Mouse (Mus musculus) forelimb bud, embryonic 11.5 days (tissue): ENCODE measurements around the gene Galnt10.
A peak's percentile ranks its signal among the peaks of the same experiment; 100 is the strongest.

Source experiments
- DNase-seq: peaks from one replicate; pipeline ENCODE4 v3.0.0-alpha.2; 2012; ENCODE audit warnings: low read depth, low spot score

Galnt10 gene

DNA sequence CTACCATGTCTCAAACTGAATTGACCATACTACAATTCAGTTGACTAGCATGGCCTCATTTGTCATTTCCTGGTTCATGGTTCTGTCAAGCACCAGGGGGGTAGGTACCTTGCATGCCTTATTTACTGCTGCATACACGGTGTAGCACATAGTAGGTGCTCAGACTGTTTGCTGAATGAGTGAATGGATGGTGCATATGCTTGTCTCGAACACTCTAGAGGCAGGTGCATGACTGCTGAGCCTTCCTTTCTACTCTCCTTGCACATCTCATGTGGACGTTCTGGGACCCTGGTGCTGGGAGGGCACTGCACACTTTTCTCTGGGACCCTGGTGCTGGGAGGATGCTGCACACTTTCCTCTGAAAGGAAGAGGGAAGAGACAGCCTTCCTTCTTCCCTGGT, 13.0 kb downstream of the Galnt10 start:
- DNase-seq, result no peak

DNA sequence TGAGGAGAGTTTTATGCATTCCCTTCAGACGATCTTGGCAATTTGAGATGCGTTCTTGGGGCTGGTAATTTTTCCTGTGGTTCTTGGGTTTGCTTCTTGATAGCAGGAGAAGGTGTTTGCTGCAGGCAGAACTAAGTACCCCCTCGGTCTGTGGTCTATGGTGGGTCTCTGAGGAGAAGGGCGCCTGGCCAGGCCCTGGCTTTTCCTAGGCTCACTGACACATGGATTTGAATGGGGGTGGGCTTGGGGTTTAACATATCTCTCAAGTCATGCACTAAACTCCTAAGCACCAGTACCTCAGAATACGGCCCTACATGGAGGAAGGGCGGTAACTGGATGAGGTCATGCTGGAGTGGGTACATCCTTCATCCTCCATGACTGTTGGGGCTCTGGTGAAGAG, 13.5 kb downstream of the Galnt10 start:
- no peak for DNase-seq

DNA sequence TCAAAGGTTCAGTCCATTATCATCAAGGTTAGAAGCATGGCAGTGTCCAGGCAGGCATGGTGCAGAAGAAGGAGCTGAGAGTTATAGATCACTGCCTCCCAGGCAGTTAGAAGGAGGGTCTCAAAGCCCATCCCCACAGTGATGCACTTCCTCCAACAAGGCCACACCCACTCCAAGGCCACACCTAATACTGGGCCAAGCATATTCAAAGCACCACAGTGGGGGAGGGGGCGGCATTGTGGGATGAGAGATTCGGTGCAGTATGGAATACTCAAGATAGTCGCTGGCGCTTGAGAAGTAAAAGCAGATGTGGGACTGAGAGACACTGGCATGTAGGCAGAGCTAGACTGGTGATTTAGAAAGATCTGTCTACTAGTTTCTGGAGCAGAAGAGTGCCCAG, 14.9 kb downstream of the Galnt10 start:
- DNase-seq, result no peak

DNA sequence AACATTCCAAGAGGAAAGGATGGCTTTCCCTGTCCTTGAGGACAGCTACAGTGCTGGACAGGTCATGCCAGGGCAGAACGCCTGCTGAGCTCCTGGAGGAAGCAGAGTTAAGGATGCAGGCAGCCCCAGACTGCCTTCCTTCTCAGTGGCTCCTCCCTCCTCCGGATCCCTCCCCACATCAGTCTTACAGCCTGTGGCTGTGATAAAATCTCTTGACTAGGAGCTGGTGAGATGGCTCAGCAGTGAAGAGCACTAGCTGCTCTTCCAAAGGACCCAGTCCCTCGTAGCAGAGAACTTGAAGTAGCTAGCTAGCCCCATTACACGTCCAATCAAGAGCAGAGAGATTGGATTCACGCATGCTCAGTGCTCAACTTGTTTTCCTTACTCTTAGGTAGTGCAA, 15.6 kb downstream of the Galnt10 start:
- DNase-seq, result no peak

DNA sequence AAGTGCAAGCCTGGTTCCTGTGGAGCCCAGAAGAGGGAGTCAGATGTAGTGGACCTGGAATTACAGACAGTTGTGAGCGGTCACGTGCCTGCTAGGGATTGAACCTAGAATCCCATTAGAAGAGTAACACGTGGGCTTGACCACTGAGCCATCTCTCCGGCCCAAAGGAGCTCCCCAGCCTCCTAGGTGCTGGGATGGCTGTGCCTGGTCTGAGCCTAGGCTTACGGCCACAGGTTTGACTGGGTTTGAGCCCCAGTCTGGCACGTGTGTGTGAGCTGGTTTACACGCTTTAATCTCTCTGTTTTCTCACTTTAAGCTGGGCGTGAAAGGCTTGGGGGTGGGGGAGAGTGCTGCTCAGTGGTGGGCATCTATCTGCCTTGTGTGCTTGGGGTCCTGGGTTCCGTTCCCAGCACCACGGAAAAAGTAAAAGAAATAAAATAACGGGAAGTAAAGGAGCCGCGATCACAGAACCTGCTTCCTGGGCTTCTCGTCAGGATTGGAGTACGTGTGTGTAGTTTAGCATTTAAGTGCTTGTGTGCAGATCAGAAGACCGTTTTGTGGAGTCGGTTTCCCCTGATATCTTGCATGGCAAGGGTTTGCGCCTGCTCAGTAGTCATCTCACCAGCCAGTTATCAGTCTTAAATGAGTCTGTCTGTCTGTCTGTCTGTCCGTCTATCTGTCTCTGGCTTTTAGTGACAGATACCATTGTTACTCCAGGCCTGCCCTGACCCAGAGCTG, 16.4 kb downstream of the Galnt10 start:
- DNase-seq, result no peak

DNA sequence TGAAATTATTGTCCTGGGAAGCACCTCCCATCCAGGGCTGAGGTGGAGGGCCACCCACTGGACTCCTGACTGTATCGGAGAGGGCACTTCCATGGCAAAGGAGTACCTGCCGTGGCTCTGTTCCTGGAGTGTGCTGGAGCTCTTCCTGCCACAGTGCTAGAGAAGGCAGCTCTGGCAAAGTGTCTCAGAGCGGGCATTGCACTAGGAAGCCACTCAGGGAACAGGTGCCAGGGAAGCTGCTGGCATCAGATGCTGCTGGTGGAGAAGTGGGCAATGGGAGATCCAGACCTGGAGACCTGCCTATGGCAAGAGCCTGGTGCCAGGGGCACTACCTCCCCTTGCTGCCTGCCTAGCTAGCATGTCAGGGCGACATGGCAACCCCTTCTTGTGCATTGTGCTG, 17.0 kb downstream of the Galnt10 start:
- DNase-seq, result no peak

DNA sequence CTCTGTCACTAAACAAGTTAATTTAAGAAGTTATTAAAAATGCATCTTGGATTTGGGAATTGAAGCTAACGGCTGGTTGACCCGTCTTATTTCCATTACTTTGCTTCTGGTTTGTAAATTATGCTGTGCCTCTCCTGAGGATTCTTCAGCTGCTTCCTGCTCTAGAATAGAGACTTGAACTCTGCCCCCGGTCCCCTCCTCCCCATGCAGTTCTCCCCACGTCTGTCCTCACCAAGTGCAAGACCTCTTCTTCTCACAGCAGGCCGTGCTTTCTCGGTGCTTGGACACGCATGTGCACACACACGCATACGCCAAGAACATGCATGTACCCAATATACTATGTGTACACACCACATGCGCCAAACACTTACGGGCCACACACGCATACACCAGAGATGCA, 18.0 kb downstream of the Galnt10 start:
- DNase-seq, result no peak

DNA sequence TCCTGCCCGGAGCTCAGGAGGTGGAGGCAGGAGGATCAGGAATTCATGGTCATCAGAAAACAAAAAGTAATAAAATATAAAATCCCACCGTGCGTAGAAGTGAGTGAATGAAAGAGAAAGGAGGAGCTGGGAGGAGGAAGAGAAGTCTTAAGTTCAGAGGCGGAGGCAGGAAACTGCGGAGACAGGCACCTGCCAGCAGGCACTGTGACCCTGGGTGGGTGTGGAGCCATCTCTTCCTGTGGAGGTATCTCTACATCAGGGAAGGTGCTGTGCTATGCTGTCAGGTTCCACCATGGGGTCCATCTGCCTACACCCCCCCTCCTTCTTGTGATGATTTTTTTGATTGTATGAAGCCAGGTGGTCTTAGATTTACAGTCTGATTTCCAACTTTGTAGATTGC, 19.5 kb downstream of the Galnt10 start:
- DNase-seq, result no peak

DNA sequence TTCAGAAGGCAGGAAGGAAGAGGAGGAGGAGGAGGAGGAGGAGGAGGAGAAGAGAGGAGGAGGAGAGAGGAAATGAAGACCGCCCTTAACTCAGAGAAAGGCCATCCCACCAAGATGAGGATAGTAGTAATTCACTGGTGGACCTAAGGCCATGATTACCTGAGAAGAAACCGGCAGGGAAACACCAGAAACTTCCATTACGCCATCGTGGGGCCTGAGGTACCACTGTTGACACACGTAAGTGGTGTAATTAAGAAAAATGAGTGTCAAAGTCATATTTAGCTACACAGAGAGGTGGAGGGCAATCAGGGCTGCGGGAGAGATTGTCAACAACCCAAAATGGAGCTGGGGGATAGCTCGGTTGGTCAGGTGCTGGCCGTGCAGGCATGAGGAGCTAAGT, 23.0 kb downstream of the Galnt10 start:
- no peak for DNase-seq

DNA sequence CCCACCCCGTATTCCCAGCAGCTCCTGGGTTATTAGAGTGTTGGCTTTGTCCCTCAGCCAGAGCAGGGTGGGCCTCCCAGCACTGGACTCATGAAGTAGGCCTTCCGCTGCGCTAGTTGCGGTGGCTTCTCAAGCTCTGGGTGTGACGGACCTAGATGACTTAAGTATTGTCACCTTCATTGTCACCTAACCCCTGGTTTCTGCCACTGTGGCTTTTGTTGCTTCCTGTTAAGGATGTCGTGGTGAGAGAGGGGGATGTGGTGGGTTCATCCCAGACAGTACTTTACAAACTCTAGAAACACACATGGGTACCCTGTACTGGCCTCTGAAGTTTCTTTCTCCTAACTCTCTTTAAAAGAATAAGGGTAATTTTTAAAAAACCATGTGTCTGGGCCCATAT, 24.3 kb downstream of the Galnt10 start:
- DNase-seq, result no peak

DNA sequence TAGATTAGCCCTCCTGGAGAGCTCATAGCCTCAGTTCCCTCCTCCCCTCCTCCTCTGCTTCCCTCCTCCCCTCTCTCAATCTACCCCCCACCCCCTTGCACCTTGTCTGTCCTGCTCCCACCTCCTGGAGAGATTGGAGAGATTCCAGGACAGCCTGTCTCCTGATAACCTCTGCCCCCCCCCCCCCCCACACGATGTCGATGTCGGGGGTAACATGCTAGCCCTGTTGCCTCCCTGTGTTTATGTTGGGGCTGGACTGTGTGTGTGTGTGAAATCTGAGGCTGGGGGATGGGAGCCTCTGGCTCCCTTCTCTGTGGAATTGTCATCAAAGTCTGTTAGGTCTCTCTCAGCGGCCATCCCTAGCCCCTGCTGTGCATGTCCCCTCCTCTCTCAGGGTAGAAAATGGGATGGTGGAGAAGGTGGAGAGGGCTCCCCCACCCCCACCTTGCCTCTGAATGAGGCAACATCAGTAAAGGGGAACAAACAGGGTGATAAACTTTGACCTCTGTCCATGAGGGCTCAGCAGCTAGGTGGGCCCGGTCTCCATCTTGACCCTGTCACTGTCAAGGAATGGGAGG, 26.0 kb downstream of the Galnt10 start:
- DNase-seq, result no peak

DNA sequence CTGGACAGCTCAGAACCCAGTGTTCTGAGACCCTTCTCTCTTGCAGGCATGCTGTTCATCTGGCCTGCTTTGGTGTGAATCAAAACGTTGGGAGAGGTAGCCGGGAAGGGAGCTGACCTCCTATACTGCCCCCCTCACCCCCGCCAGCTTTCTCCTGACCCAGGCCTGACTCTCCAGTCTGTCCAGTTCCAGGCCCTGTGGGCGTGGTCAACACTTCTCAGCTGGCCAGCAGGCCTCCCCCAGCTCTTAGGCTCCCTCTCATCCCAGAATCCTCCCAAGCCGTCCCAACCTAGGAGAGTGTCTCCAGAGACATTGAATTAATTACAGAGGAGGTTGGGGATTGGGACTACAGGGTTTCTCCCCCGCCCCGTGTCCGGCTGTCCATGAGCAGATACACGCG, 26.6 kb downstream of the Galnt10 start:
- DNase-seq, result no peak

DNA sequence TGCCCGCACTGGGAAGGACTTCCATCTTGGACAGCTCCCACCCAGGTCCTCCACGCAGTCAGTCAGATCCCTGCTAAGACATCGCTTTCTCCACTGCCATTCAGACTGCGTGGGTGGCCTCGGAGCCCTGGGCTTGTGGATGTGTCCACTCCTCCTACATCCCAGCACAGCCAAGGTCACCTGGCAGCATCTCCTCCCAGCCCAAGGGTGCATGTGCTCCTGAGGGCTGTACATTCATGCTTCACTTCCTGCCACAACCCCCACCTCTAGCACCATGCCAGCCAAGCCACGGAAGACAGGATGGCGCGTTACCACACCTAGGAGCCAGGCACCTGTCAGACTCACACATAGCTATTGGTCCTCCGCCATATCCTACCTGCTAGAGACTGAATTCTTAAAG, 27.8 kb downstream of the Galnt10 start:
- DNase-seq, result no peak

DNA sequence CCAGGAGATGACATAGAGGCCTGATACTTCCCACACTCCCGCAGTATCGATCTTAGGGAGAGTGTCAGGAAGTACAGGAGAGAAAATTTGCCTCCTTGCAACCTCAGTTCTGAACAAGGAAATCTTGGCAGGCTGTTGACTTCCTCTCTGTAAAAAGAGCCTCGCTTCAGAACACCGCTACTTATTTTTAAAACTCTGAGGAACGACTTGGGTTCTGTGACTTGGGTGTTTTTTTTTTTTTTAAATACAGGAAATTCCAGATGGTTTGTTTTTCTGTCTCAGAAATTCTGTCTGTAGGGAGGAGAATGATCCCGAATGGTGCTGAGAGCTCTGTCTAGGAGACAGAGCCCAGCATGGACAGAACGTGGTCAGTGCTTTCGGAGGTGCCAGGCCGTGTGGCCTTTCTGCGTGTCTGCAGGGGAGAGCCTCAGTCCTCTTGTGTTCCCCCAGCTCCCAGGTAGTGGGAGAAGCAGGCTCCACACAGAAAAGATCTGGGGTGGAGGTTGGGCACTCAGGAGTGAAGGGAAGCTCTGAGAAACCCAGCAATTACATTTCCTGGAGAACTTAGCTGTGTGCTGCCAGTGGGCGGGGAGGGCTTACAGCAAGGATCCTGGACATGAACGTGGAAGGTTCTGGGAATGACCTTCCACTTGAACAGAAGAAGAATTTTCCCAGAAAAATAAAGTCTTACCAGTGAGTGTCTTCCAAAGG, 28.9 kb downstream of the Galnt10 start:
- no peak for DNase-seq

DNA sequence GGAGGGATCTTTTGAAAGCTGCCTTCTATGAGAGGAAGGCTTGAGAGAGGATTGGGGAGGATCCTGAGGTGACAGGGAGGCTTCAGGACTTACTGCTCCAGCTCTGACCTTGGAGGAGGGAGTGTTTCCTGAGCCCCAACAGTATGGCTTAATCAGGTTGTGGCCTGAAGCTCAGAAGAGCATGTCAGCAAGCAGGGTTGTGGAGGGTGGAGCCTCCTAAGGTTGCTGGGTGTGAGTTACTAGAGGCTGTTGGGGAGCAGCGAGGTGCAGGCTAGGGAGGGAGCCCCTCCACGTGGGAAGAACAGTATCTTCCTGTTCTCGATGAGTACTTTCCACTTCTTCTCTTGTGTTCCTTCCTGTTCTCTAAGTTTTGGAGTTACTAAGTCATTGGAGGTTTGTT, 32.0 kb downstream of the Galnt10 start:
- DNase-seq, result no peak

DNA sequence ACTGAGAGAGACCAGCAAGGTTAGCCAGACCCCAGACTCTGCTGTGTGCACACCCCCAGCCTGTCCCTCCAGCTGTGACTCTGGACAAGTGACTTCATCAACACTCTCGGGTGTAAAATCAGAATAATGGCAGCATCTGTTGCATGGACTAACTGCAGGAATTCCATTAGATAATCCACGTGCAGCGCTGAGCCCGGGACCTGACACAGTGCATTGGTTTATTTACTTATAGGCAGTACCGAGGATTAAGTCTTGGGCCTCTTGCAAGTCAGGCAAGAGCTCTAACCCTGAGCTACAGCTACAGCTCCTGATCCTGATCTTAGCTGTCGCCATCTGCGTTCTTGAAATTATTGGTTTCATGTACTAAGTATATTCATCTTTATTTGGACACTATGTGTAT, 37.3 kb downstream of the Galnt10 start:
- DNase-seq, result no peak

DNA sequence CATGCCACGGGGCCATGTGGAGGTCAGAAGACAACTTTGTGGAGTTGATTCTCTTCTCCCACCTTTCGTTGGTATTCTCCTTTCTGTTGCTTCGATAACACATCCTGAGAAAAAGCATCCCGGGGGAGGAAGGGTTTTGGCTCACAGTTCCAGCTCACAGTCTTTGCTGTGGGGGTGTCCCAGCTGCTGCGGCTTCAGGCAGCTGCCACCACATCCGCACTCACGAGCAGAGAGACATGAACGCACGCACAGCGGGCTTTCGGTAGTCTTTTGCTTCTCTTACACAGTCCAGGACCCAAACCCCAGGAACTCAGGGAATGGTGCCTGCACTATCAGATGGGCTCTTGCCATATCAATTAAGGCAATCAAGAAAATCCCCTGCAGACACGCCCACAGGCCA, 37.9 kb downstream of the Galnt10 start:
- DNase-seq, result no peak

DNA sequence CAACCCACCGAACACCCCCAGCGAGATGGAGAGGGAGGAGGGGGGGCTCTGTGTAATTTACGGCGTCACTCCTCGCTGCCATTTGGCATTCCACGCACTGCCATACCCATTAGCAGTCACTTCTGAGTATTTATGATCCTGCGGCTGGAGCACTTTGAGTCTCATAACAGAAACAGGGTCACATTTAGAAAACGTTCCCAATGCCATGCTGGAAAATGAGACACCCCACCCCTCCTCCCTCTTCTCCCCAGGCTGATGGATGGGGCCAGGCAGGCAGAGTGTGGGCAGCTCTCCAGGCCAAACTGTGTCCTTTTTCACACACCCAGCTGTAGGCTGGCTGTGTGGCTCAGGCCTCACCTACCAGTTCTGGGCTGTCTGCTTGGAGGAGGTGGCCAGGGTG, 38.7 kb downstream of the Galnt10 start:
- peak; percentile 54 for DNase-seq

DNA sequence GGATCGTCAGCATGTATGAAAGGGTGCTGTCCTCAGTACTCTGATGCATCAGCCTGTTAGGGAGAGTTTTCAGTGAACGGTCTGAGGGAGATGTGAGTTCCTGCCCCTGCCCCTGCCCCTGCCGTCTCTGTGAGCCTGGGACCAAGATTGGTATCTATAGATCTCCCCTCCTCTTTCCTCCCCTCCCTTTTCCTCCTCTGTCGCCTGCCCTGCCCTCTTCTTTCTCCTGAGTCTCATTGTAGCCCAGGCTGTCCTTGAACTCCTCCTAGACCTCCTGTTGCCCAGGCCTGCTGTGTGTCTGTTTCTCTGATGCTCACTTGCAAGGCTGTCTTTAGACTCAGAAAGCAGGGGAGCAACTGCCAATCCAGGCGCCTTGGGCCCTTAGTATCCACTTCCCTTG, 39.6 kb downstream of the Galnt10 start:
- DNase-seq, result no peak

DNA sequence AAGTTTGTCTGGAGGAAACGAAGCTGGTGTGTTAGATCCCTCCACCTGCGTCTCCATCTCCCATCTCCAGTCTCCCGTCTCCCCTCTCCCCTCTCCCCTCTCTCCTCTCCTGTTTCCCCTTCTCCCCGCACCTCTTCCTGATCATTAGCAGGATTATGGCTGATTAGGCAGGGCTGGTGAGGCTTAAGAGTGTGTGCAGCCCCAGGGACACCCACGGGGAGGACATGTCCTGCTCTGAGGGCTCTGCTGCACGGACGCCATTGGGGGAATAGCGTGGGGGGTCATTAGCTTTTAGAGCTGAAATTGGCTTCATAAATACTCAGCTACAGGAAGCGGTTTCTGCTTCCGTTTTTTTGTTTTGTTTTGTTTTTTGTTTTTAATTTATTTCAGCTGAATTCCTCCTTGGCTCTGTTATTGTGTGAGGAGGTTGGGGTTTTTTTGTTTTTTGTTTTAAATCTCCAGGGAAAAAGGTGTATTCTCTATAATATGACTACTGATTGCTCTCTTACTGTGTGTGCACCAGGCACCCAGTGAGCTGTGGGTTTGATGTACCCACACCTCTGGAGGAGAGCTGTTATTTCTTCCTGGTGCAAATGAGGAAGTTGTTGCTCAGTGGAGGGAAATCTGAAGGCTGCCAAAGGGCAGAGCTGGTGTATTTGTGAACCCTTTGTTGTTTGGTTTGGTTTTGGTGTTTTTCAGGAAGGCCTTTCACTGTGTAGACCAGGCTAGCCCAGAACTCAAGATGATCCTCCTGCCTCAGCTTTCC, 40.6 kb downstream of the Galnt10 start:
- DNase-seq, result no peak

DNA sequence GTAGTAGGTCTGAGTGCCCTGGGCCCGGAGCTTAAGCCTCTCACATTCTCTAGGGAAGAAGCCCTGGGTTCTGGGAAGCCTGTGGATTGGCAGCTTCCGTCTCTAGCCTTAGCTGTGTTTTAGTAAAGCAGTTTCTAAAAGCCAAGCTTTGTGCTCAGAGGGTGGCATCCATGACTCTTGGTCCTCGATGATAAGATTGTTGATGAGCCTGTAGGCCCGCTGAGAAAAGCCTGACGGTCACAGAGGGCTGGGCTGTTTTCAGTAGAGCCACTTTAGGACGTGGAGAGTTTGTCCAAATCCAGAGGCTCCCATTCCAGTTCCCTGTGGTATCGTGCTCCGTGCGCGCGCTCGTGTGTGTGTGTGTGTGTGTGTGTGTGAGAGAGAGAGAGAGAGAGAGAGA, 41.6 kb downstream of the Galnt10 start:
- DNase-seq, result no peak

DNA sequence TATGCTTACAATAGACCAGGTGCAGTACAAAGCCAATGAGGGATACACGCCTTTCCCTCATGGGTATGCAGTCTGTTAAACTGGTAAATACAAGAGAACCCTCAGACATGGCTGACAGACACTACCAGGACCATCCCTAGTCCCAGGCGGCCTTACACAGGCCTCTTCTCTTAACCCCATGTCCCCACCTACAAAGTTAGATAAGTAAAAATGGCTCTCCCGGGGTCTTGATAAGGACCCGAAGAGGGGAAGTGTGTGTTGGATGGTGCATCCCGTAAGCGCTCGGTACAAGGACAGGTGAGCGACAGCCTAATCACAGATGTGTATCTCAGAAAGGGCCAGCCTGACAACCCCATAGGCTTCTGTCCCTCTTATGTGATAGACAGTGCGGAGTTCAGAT, 42.0 kb downstream of the Galnt10 start:
- no peak for DNase-seq
